Comparison of ENCODE assay signal across 17 mouse cellular contexts in the genomic region with DNA sequence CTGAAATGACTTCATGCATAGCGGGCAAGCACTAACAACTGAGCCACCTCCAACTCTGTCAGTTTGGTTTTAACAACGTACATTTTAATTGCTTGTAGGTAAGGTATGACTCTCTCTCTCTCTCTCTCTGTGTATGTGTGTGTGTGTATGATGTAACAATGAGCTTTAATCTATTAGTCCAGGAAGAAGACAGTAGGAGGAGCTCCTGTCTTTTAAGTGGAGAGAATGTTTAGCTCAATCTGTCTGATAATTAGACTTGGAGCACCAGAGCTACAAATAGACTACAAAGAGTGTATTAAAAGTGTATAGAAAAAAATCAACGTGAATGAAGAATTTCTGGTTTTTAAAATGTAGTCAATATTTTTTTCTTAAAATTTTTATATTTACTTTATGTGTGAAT.
"Had no signal": no experiment of that assay in that cellular context is flagged by ENCODE, and none has a peak within 500 bp of the region (broad histone marks: within the 10 kb centered on the region; RNA-seq: fewer than 3 reads in every experiment).

No protein-coding gene starts in this region.

- H3K9ac ChIP-seq: liver, embryonic 14.5 days; lung, embryonic 15.5 days; midbrain, embryonic 12.5 days; midbrain, embryonic 15.5 days had no signal

- H3K4me3 ChIP-seq: left cerebral cortex, adult 2 months; lung, embryonic 15.5 days; megakaryocyte, embryonic 14.5 days; midbrain, embryonic 12.5 days; midbrain, embryonic 15.5 days had no signal

- H3K9me3 ChIP-seq: lung, embryonic 15.5 days; megakaryocyte, embryonic 14.5 days; midbrain, embryonic 12.5 days; midbrain, embryonic 15.5 days had no signal

- ATAC-seq: intestine, embryonic 16.5 days; midbrain, embryonic 15.5 days had no signal

- H3K27ac ChIP-seq: left cerebral cortex, adult 2 months; liver, embryonic 14.5 days; lung, embryonic 15.5 days; midbrain, embryonic 12.5 days; midbrain, embryonic 15.5 days had no signal

- H3K27me3 ChIP-seq: lung, embryonic 15.5 days; megakaryocyte, embryonic 14.5 days; midbrain, embryonic 12.5 days; midbrain, embryonic 15.5 days had no signal

- H3K4me2 ChIP-seq: liver, embryonic 11.5 days; lung, embryonic 15.5 days; midbrain, embryonic 12.5 days; midbrain, embryonic 15.5 days had no signal

- H3K36me3 ChIP-seq: lung, embryonic 15.5 days; midbrain, embryonic 12.5 days; midbrain, embryonic 15.5 days had no signal

- DNase-seq: kidney, adult 2 months; kidney, postnatal 10 days; kidney, postnatal 4 days; layer of hippocampus, postnatal 36 days; lung, adult 18-20 months; lung, postnatal 10 days; lung, postnatal 36 days; right cerebral cortex, postnatal 4 days; thymus, postnatal 25 days had no signal

- H3K4me1 ChIP-seq: midbrain, embryonic 15.5 days had no signal
